Mouse (Mus musculus) midbrain, embryonic 16.5 days (tissue): ENCODE results near the gene Son. TPM values are rescaled to one million over a fixed set of nuclear protein-coding genes. Genes with fewer than 3 reads are reported as not detected.

Experiments
- ATAC-seq: fragments of 200-750 bp; cut with Nextera tagmentation; 2 replicates; pipeline ENCODE4 v1.8.0; 2017; ENCODE audit warnings: moderate TSS enrichment
- H3K27ac ChIP-seq: fragments of 300-500 bp; sonication (generic); 2 replicates; pipeline ENCODE4 v1.5.1; 2014; ENCODE audit warnings: mild to moderate bottlenecking, low read length, mixed read lengths
- H3K27me3 ChIP-seq: fragments of 300-500 bp; sonication (generic); 2 replicates; pipeline ENCODE4 v1.6.1; 2014; ENCODE audit warnings: low read depth, low read length, mixed read lengths; ENCODE audit not compliant: control insufficient read depth, insufficient read depth
- H3K36me3 ChIP-seq: fragments of 300-500 bp; sonication (generic); 2 replicates; pipeline ENCODE4 v1.6.1; 2014; ENCODE audit warnings: mild to moderate bottlenecking, low read length, moderate library complexity, mixed read lengths; ENCODE audit not compliant: control insufficient read depth, insufficient read depth
- H3K4me1 ChIP-seq: fragments of 300-500 bp; sonication (generic); 2 replicates; pipeline ENCODE4 v1.6.1; 2014; ENCODE audit warnings: mild to moderate bottlenecking, low read length, mixed read lengths; ENCODE audit not compliant: control insufficient read depth, insufficient read depth
- H3K4me2 ChIP-seq: fragments of 300-500 bp; sonication (generic); 2 replicates; pipeline ENCODE4 v1.6.1; 2014; ENCODE audit warnings: mild to moderate bottlenecking, low read length, mixed read lengths
- H3K4me3 ChIP-seq: fragments of 300-500 bp; sonication (generic); 2 replicates; pipeline ENCODE4 v1.5.1; 2014; ENCODE audit warnings: low read depth, mild to moderate bottlenecking, low read length, moderate library complexity, mixed read lengths
- H3K9ac ChIP-seq: fragments of 300-500 bp; sonication (generic); 2 replicates; pipeline ENCODE4 v1.6.1; 2014; ENCODE audit warnings: low read depth, low read length, mixed read lengths
- H3K9me3 ChIP-seq: fragments of 300-500 bp; sonication (generic); replicated peaks from 2 replicates; pipeline ENCODE4 v1.6.1; 2014; ENCODE audit warnings: mild to moderate bottlenecking, low read length, mixed read lengths; ENCODE audit not compliant: control insufficient read depth, poor library complexity, severe bottlenecking
- WGBS: fragments of 180-500 bp; shearing (Covaris S2); extraction: QIAGEN DNeasy Blood & Tissue Kit; methylation state at CpG from one replicate; pipeline ENCODE4 v1.1.7; 2014; 5-methylcytosine and 5-hydroxymethylcytosine counted together
- polyA plus RNA-seq: library from polyadenylated mRNA; unstranded; fragments of >200 nt; fragmentation: Nextera tagmentation; extraction: Ambion mirVana; gene quantifications from 2 replicates; pipeline ENCODE4 v1.2.1, GENCODE M21; 2015

Gene Son
- polyA plus RNA-seq, 1 experiment from 2014 or later = 98.4 TPM

DNA sequence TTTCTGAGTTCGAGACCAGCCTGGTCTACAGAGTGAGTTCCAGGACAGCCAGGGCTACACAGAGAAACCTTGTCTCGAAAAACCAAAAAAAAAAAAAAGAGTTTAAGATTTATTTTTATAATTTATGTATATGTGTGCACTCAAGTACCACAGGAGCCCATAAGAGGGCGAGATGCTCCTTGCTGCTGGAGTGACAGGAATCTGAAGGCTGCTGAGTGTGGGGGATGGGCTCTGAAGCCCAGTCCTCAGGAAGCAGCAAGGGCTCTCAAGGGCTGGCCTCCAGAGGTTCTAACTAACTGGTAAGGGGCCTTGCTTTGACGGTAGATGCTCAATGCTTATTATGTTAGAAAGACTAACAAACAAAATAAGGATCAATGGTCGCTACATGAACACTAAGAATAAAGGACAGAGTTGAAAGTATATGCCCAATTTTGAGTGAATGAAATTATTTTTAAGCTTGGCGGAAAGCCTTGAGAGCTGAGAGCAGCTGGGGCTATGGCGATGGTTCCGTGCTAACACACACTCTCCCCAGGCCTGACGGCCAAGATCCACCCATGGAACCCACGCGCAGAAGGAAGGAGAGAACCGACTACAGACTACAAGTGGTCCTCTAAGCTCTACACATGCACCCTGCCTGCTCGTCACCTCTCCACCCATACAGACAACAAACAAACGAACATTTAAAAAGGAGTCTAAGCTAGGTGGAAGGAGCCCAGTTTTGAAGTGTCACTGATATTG lies 57.5 kb downstream of the Son start:
- no peak overlapping the region for H3K4me3 ChIP-seq
- H3K9me3 ChIP-seq = no peaks in the 10 kb centered on the region
- no peak for ATAC-seq
- H3K36me3 ChIP-seq = peaks cover 23% of the 10 kb centered on the region
- peaks cover 2% of the 10 kb centered on the region; the same call in 1 of the 2 replicates for H3K4me1 ChIP-seq
- no peaks in the 10 kb centered on the region for H3K27me3 ChIP-seq
- no peak overlapping the region for H3K27ac ChIP-seq
- H3K4me2 ChIP-seq = no peak overlapping the region
- H3K9ac ChIP-seq = no peak overlapping the region
- 86% methylated on average over 14 of the region's 14 CpGs for WGBS

DNA sequence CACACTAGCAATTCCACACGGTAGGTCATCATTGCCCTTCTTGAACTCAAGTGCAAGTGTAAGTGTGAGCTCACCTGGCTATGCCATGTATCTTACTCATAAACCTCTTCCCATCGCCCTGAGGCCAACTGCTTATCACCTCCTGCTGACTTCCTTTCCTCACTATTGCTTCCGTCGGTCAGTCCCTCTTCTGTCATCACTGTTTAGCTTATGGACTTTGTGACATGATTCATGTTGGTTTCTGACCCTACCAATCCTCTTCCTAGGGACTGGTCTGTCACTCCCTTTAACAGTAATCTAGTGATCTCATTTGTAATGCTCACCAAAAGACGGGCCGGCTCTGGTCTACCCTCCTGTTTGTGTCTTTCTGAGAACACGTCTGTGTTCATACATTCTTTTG lies 62.9 kb downstream of the Son start:
- H3K4me3 ChIP-seq = no peak overlapping the region
- no peak for ATAC-seq
- WGBS = 92% methylated on average over 7 of the region's 7 CpGs
- no peaks in the 10 kb centered on the region for H3K9me3 ChIP-seq
- H3K27me3 ChIP-seq = no peaks in the 10 kb centered on the region
- no peak overlapping the region for H3K4me2 ChIP-seq
- H3K9ac ChIP-seq = no peak overlapping the region
- H3K27ac ChIP-seq = no peak overlapping the region
- H3K4me1 ChIP-seq = no peaks in the 10 kb centered on the region
- peaks cover 36% of the 10 kb centered on the region for H3K36me3 ChIP-seq

DNA sequence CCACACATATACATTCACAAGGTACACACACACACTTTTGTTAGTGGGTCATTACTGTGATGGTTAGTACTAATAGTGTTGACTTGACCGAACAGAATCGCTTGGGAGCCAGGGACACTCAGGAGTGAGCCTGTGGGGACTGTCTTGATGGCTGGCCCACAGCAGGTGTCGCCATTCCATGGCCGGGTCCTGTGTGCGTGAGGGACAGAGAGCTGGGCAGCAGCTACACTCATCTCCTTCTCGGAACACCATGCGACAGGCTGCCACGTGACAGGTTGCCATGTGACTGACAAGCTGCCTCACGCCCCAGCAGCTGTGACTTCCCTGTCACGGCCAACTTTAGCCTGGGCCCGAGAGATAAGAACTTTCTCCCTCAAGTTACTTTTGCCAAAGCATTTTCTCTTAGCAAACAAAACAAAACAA lies 69.6 kb downstream of the Son start:
- Histone ChIP-seq H3K4me2 (no peak overlapping the region), H3K27me3 (no peaks in the 10 kb centered on the region), H3K27ac (no peak overlapping the region), H3K4me1 (no peaks in the 10 kb centered on the region), H3K36me3 (peaks cover 23% of the 10 kb centered on the region), H3K9ac (no peak overlapping the region), H3K4me3 (no peak overlapping the region), H3K9me3 (no peaks in the 10 kb centered on the region)
- ATAC-seq = no peak
- WGBS = 83% methylated on average over 11 of the region's 11 CpGs

DNA sequence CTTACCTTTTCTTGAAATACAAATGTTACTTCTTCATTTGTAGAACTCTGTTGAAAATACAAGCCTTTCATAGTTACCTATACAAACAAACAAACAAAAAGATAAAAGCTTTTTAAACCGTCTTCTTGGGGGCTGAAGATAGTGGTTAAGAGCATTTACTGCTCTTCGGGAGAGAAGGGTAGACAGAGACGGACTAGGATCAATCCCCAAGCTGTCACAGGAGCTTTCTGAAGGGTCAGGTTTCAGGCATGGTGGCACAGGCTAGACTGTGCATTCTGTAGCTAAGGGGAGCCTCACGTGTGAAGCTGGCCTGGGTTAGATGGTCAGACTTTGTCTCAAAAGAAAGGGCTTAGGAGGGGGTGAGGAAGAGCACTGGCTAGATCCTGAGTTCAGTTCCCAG lies 70.1 kb downstream of the Son start:
- Histone ChIP-seq H3K27me3 (no peaks in the 10 kb centered on the region), H3K9ac (no peak overlapping the region), H3K4me1 (peaks cover under 1% of the 10 kb centered on the region; the same call in 1 of the 2 replicates), H3K4me3 (no peak overlapping the region), H3K4me2 (no peak overlapping the region), H3K9me3 (no peaks in the 10 kb centered on the region), H3K36me3 (peaks cover 23% of the 10 kb centered on the region), H3K27ac (no peak overlapping the region)
- 90% methylated on average over 4 of the region's 4 CpGs for WGBS
- ATAC-seq = no peak

DNA sequence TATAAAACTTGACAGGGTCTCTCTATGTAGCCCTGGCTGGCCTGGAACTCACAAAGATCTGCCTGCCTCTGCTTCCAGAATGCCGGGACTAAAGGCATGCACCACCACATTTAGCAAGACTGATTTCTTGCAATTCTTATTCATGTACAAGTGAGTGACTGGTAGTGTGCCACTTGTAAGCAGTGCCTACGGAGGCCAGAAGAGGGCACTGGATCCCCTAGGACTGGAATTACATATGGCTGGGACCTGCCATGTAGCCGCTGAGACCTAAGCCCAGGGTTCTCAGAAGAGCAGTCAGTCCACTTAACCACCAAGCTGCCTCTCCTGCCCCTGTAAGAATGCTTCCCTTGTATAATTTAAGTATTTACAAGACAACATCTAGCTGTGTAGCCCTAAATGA lies 76.9 kb downstream of the Son start:
- Histone ChIP-seq H3K27ac (no peak overlapping the region), H3K36me3 (peaks cover 11% of the 10 kb centered on the region), H3K9me3 (no peaks in the 10 kb centered on the region), H3K4me2 (no peak overlapping the region), H3K4me3 (no peak overlapping the region), H3K4me1 (peaks cover 13% of the 10 kb centered on the region), H3K27me3 (no peaks in the 10 kb centered on the region), H3K9ac (no peak overlapping the region)
- WGBS = 35% methylated on average over 3 of the region's 3 CpGs
- no peak for ATAC-seq

DNA sequence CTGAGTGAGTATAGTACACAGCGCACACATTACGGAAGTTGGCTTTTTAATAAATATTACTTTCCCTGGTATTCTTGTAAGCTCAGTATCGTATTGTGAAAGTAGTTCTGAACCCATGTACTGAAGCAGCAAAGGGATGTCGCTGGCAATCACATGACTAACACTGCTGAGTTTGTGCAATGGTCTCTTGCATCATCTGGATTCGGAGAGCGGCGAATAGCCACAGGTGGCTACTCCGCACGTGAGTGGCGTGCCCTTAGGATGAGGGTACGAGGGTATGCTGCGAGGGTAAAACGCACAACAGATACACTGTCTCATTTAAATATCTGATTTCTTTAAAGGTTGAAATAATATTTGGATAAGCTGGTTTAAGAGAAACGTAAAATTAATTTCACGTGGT lies 80.1 kb downstream of the Son start:
- Histone ChIP-seq H3K4me3 (peak overlapping the region; percentile 86), H3K9me3 (no peaks in the 10 kb centered on the region), H3K27ac (peak overlapping the region; percentile 98; the same call in 1 of the 2 replicates), H3K4me2 (peak overlapping the region; percentile 69), H3K9ac (peak overlapping the region; percentile 84), H3K27me3 (no peaks in the 10 kb centered on the region), H3K36me3 (no peaks in the 10 kb centered on the region), H3K4me1 (peaks cover 26% of the 10 kb centered on the region)
- no peak for ATAC-seq
- 90% methylated on average over 15 of the region's 15 CpGs for WGBS

DNA sequence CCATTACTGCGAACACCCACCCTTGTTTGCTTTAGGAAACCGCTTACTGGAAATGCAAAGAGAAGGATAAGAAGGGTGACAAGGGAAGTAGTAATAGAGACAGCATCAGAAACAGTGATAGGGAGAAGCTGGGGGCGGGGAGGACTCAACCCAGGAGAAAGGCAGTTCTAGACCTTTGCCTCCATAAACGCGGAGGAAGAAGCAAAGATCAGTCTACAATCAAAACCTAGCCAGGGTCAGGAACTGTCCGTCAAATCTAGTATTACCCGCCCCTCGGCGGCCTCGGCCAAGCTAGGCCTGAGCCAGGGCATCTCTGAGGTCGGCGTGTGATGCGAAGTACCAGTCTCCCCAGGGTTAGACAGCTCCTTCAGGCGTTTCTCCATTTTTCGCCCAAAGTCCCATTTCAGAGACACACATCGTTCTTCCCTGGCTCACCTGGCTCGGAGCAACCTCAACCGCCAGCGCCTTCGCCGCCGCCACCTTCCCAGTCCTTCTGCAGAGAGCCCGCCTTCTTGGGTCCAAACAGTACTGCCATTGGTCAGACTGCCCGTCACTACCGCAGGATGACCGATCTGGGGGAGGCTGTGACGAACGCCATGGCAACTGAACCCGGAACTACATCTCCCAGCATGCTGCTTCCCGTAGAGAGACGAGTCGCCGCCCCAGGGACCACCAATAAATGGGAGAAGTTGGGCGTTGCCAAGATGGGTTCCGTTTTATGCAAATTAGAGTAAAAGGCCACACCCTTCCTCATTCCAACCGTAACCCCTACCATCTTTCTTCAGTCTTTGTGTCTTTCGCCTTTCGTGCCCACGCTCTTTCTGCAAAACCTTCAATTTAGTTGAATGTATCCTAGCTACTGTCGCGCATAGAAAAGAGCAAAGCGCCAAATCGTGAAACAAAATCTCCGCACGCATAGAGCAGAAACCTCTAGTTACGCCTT lies 81.1 kb downstream of the Son start, which contains the start of gene Cryzl1:
Gene Cryzl1, minus strand, starts transcription at position 853 of the 943 bp plus-strand sequence.
- 1% methylated on average over 46 of the region's 46 CpGs for WGBS
- H3K36me3 ChIP-seq = no peaks in the 10 kb centered on the region
- no peaks in the 10 kb centered on the region for H3K9me3 ChIP-seq
- peaks cover 27% of the 10 kb centered on the region for H3K4me1 ChIP-seq
- peak within 1 kb of the TSS; percentile 95 for H3K9ac ChIP-seq
- H3K27me3 ChIP-seq = no peaks in the 10 kb centered on the region
- peak within 1 kb of the TSS; percentile 86 for H3K4me3 ChIP-seq
- peak within 1 kb of the TSS; percentile 88 for H3K4me2 ChIP-seq
- ATAC-seq = peak; percentile 96
- H3K27ac ChIP-seq = peak within 1 kb of the TSS; percentile 98
